Mouse (Mus musculus) bone marrow macrophage, adult 2 months (primary cell): ENCODE data around the gene Msi1. TPM values are rescaled to one million over a fixed set of nuclear protein-coding genes. Genes with fewer than 3 reads are reported as not detected.

Experiments
- H3K27ac ChIP-seq: 2 replicates; pipeline ENCODE4 v1.5.1; 2012; ENCODE audit warnings: low read depth, low read length; ENCODE audit not compliant: insufficient read depth
- H3K4me1 ChIP-seq: 2 replicates; pipeline ENCODE4 v1.6.1; 2012; ENCODE audit warnings: low read length; ENCODE audit not compliant: control insufficient read depth, insufficient read depth
- H3K4me3 ChIP-seq: 2 replicates; pipeline ENCODE4 v1.5.1; 2012; ENCODE audit warnings: mild to moderate bottlenecking, low read length, moderate library complexity; ENCODE audit not compliant: insufficient read depth
- CTCF ChIP-seq: IDR thresholded peaks from 2 replicates; pipeline ENCODE4 v1.5.1; 2012; ENCODE audit warnings: low read depth, mild to moderate bottlenecking, low read length, moderate library complexity
- POLR2A ChIP-seq: IDR thresholded peaks from 2 replicates; pipeline ENCODE4 v1.6.1; 2012; ENCODE audit warnings: mild to moderate bottlenecking, low read depth, low read length, borderline replicate concordance
- polyA plus RNA-seq: library from polyadenylated mRNA; stranded (reverse); fragments of >200 nt; gene quantifications from 2 replicates; pipeline ENCODE4 v1.2.4, GENCODE M21; 2012; ENCODE audit not compliant: missing spikeins, insufficient read depth, insufficient read length

Msi1 gene
- polyA plus RNA-seq, 1 experiment, result not detected

DNA sequence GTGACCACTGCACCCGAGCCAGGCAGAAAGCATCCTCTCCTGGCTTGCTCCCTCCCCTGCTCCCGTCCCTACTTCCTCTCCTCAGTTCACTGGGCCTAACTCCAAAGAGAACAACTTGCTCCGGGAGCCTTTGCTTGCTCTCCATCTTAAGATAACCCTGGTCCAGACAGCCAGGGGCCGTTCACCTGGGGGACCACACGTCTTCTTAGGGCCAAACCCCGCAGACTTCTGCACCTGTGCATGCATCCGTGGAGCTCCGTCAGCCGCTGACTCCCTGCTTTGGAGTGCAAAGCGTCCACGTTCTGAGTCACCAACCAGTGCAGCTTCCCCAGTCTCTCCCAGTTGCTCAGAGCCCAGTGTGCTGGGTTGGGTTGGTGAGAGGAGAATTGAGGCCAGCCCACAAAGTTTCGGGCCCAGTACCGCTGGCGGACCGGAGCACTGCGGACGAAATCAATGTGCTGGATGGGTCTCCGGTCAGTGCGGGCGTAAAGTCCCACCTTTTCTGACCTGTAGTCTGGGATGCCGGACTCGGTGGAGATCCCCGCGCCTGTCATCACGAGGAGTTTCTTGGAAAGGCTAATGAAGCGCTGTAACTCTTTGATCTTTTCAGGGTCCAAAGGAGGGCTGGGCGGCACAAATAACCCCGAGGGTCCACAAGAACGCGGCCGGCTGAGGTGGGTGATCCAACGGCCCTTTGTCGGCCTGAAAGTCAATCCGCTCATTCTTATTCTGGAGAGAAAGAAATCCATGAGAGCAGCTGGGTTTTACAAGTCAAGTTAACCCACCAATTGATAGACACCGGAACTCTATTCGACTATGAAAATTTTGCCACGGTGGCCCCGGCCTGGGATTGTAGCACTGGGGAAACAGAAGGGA lies 53.2 kb downstream of the Msi1 start:
- Histone ChIP-seq H3K27ac (no peak overlapping the region), H3K4me3 (no peak overlapping the region), H3K4me1 (peaks cover 4% of the 10 kb centered on the region; the same call in 1 of the 2 replicates)
- TF ChIP-seq CTCF (no peak), POLR2A (no peak)

DNA sequence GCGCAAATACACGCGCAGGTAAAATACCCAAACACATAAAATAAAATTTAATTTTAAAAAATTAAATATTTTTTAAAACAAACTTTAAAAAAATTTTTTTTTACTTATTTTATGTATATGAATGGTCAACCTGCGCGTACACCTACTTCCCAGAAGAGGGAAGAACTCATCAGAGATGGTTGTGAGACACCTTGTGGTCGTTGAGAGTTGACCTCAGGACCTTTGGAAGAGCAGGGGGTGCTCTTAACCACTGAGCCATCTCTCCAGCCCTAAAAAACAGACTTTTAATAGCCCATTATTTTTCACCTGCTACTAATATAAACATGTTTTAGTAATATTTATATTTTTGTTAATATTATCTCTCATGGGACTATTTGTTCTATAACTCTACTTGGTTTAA lies 54.0 kb downstream of the Msi1 start:
- TF ChIP-seq POLR2A (no peak), CTCF (no peak)
- Histone ChIP-seq H3K4me3 (no peak overlapping the region), H3K4me1 (peaks cover 8% of the 10 kb centered on the region), H3K27ac (no peak overlapping the region)

DNA sequence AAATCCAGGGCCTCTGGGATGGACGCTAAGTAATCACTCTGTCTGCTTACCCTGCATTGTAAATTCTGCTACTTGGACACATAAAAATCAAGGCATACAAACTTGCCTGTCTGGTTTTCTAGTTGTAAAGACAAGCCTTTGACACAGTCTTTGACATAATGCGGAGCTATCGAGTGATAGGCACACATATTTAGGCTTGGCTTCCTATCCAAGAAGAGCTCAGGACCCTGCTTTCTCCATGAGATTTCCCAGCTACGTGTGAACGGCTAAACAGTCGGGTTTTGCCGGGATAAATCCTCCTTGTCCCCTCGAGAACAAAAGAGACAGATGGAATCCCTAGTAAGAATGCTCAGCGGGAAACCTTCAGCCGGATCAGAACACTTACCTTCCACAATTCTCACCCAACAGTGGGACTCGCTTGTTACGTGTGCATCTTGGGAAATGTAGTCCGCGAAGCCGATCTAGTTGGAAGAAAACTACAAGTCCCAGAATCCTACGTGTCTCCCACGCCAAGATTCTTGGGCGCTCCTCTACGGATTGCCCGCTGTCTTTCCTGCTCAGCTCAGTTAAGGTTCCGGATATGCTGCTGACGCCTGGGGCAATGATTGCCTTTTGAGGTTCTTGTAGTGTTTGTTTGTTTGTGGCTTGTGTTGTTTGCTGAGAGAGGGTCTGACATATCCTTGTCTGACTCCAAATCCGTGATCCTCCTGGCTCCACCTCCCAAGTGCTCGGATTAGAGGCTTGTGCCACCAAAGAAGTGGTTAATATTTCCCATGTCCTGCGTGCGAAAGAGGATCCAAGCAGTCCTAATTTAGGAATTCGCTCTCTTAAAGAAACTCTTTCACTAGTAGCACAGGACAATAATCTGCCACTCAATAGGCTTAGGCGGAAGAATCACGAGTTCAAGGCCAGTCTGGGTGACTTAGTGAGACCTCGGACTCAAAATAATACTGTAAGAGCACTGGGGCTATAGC lies 54.8 kb downstream of the Msi1 start, which contains the start of gene Sirt4:
Sirt4 (minus strand) TSS at position 779 of the 974 bp plus-strand sequence.
- peak within 1 kb of the TSS; percentile 68 for H3K27ac ChIP-seq
- peaks cover 12% of the 10 kb centered on the region for H3K4me1 ChIP-seq
- TF ChIP-seq POLR2A, result no peak
- TF ChIP-seq CTCF, result no peak
- peak within 1 kb of the TSS; percentile 65 for H3K4me3 ChIP-seq

DNA sequence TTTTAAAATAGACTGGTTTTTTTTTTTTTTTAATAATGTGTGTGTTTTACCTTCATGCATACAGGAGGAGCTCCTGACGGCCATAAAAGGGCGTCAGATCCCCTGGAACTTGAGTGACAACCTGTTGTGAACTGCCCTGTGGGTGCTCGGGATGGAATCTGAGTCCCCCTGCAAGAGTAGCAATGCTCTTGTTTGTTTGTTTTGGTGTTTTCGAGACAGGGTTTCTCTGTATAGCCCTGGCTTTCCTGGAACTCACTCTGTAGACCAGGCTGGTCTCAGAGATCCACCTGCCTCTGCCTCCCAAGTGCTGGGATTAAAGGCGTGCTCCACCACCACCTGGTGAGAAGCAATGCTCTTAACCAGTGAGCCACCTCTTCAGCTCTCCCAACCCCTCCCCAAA lies 55.6 kb downstream of the Msi1 start:
- H3K4me3 ChIP-seq, result peak overlapping the region; percentile 65
- peaks cover 12% of the 10 kb centered on the region for H3K4me1 ChIP-seq
- peak overlapping the region; percentile 68 for H3K27ac ChIP-seq
- TF ChIP-seq CTCF, result no peak
- TF ChIP-seq POLR2A, result no peak

DNA sequence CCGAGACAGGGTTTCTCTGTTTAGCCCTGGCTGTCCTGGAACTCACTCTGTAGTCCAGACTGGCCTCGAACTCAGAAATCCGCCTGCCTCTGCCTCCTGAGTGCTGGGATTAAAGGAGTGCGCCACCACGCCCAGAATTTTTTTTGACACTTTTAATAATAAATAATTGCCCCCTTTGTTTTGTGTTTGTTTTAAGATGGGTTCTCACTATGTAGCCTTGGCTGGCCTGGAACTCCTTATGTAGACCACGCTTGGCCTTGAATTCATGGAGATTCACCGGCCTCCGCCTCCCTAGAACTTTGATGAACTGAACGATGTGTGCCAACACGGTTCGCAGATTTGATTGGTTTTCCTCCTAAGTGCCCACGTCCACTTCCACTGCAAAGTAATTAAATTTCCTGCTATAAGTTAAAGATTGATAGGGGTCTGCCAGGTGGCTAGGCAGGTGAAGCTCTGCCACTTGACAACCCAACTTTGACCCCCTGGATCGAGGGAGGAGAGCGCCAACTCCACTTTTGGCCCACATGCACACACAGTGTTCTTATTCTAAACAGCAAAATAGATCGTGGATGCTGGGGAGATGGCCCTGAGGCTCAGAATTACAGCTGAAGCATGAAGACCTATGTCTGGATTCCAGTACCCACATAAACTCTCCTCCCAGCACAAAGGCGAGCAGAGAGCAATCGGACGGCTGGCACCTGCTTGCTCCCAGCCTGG lies 56.2 kb downstream of the Msi1 start:
- no peak overlapping the region for H3K27ac ChIP-seq
- no peak overlapping the region for H3K4me3 ChIP-seq
- TF ChIP-seq CTCF (no peak), POLR2A (no peak)
- H3K4me1 ChIP-seq, result peaks cover 12% of the 10 kb centered on the region

DNA sequence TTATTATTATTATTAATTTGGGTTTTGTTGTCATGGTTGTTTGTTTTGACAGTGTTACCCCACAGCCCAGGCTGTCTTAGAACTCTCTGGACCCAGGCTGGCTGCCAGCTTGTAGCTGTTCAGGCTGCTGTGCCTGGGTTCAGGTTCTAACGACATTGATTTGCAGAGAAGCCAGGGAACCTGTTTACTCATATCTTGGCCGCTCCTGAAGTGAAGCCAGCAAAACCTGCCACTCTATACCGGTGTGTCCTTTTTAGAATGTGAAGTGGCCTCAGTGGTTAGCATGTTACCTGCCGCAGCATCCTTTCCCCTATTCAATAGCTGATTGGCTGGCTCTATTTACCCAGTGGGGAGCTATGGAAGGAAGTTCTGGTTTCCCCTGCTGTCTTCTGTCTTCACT lies 57.3 kb downstream of the Msi1 start:
- TF ChIP-seq CTCF (no peak), POLR2A (no peak)
- no peak overlapping the region for H3K27ac ChIP-seq
- peaks cover 12% of the 10 kb centered on the region for H3K4me1 ChIP-seq
- no peak overlapping the region for H3K4me3 ChIP-seq

DNA sequence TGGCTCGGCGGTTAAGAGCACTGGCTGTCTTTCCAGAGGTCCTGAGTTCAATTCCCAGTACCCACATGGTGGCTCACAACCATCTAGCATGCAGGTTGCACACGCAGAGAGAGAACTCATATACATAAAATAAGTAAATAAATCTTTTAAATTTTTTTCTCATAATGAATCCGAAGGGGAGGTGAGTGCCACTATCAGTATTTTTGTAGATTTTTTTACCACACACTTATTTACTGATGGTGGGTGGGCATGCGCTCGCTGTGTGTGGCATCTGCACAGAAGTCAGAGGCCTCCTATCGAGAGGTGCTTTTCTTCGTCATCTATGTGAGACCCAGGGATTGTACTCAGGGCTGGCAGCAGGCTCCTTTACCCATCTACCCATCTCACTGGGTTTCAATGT lies 58.0 kb downstream of the Msi1 start:
- TF ChIP-seq CTCF (no peak), POLR2A (no peak)
- Histone ChIP-seq H3K4me1 (peaks cover 16% of the 10 kb centered on the region), H3K4me3 (no peak overlapping the region), H3K27ac (no peak overlapping the region)

DNA sequence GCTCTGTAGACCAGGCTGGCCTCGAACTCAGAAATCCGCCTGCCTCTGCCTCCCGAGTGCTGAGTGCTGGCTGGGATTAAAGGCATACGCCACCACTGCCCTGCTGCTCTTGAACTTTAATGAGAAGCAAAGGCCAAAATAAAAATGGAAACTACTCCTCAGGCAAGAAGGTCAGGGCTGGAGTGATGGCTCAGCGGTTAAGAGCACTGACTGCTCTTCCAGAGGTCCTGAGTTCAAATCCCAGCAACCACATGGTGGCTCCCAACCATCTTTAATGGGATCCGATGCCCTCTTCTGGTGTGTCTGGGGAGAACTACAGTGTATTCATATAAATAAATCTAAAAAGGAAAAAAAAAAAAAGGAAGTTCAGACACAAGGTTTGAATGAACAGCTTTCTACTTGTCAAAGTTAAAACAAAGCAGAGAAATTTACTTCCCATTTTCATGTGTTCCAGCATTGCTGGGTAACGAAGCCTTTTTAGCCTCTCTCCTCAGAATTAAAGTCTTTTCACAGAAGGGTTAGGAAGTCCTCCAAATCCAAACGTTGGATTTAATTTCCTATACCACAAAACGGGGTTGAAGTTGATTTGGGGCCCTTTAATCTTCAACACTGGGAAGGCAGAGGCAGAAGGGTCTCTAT lies 58.7 kb downstream of the Msi1 start:
- TF ChIP-seq CTCF, result peak; percentile 50; the same call in 1 of the 2 replicates
- TF ChIP-seq POLR2A, result no peak
- H3K4me3 ChIP-seq, result 0 out of 2 replicates have a peak overlapping the region, but pooled peaks have one; percentile 49
- H3K27ac ChIP-seq, result peak overlapping the region; percentile 97
- H3K4me1 ChIP-seq, result peaks cover 16% of the 10 kb centered on the region
